Mouse (Mus musculus) liver, postnatal 0 days (tissue): Measurements from ENCODE around the gene Cdca8. TPM values are rescaled to one million over a fixed set of nuclear protein-coding genes. Genes with fewer than 3 reads are reported as not detected.

Experiments used
- ATAC-seq: fragments of 200-750 bp; cut with Nextera tagmentation; 2 replicates; pipeline ENCODE4 v1.8.0; 2017; ENCODE audit warnings: mild to moderate bottlenecking, moderate library complexity
- DNase-seq: peaks from one replicate; pipeline ENCODE4 v3.0.0-alpha.2; 2016
- H3K27ac ChIP-seq: fragments of 300-500 bp; sonication (generic); 2 replicates; pipeline ENCODE4 v1.5.1; 2014; ENCODE audit warnings: antibody characterized with exemption, moderate library complexity, mild to moderate bottlenecking, low read depth
- H3K27me3 ChIP-seq: fragments of 300-500 bp; sonication (generic); 2 replicates; pipeline ENCODE4 v1.6.1; 2014; ENCODE audit warnings: low read length, control low read depth, mixed read lengths; ENCODE audit not compliant: insufficient read depth
- H3K36me3 ChIP-seq: fragments of 300-500 bp; sonication (generic); replicated peaks from 2 replicates; pipeline ENCODE4 v1.6.1; 2014; ENCODE audit warnings: mild to moderate bottlenecking, control low read depth, low read length, moderate library complexity, mixed read lengths; ENCODE audit not compliant: insufficient read depth
- H3K4me1 ChIP-seq: fragments of 300-500 bp; sonication (generic); 2 replicates; pipeline ENCODE4 v1.6.1; 2014; ENCODE audit warnings: antibody characterized with exemption, mild to moderate bottlenecking, control low read depth; ENCODE audit not compliant: insufficient read depth
- H3K4me2 ChIP-seq: fragments of 300-500 bp; sonication (generic); 2 replicates; pipeline ENCODE4 v1.6.1; 2014; ENCODE audit warnings: low read depth, mild to moderate bottlenecking, low read length, moderate library complexity, mixed read lengths
- H3K4me3 ChIP-seq: fragments of 300-500 bp; sonication (generic); 2 replicates; pipeline ENCODE4 v1.5.1; 2014; ENCODE audit warnings: low read depth, low read length
- H3K9ac ChIP-seq: fragments of 300-500 bp; sonication (generic); replicated peaks from 2 replicates; pipeline ENCODE4 v1.6.1; 2014; ENCODE audit warnings: mild to moderate bottlenecking, moderate library complexity
- H3K9me3 ChIP-seq: fragments of 300-500 bp; sonication (generic); 2 replicates; pipeline ENCODE4 v1.6.1; 2016; ENCODE audit warnings: mild to moderate bottlenecking, control low read depth, low read length, mixed read lengths
- CTCF ChIP-seq: sonication (generic); IDR thresholded peaks from 2 replicates; pipeline ENCODE4 v1.5.1; 2016; ENCODE audit warnings: antibody characterized with exemption, low read depth
- EP300 ChIP-seq: IDR thresholded peaks from 2 replicates; pipeline ENCODE4 v1.6.1; 2016; ENCODE audit warnings: antibody characterized with exemption, low read depth, mild to moderate bottlenecking
- WGBS: fragments of 180-500 bp; shearing (Covaris S2); extraction: QIAGEN DNeasy Blood & Tissue Kit; methylation state at CpG from one replicate; pipeline ENCODE4 v1.1.7; 2014; ENCODE audit not compliant: insufficient replicate concordance; 5-methylcytosine and 5-hydroxymethylcytosine counted together
- polyA plus RNA-seq: library from polyadenylated mRNA; unstranded; fragments of >200 nt; fragmentation: Nextera tagmentation; extraction: Ambion mirVana; gene quantifications from 2 replicates; pipeline ENCODE4 v1.2.1, GENCODE M21; 2015

Gene Cdca8
- polyA plus RNA-seq, 1 experiment from 2014 or later: 56.3 TPM

DNA sequence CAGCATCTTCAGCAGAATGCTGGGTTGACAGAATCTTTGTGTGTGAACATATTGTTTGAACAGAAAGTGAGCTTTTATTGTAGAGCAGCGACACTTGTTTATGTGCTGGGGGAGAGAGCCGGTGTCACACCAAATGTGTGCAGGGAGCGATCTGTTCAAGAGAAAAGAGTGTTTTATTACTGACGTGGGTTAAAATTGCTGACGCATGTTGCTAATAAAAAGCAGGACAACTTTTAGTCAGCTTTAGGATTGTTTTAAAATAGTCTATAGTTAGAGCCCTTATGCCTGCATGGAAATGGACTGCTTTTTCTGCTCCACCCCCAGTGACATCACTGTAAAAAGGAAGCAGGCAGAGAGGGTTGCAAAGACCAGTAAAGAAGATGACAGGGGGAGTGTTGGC, 48.3 kb downstream of the Cdca8 start:
- TF ChIP-seq CTCF: no peak
- no peak for TF ChIP-seq EP300
- no peak for DNase-seq
- Histone ChIP-seq H3K27ac (no peak overlapping the region), H3K9me3 (no peaks in the 10 kb centered on the region), H3K4me2 (no peak overlapping the region), H3K36me3 (no peaks in the 10 kb centered on the region), H3K27me3 (peaks cover 40% of the 10 kb centered on the region), H3K4me3 (no peak overlapping the region), H3K4me1 (no peaks in the 10 kb centered on the region), H3K9ac (no peak overlapping the region)
- 73% methylated on average over 5 of the region's 5 CpGs for WGBS
- ATAC-seq: no peak

DNA sequence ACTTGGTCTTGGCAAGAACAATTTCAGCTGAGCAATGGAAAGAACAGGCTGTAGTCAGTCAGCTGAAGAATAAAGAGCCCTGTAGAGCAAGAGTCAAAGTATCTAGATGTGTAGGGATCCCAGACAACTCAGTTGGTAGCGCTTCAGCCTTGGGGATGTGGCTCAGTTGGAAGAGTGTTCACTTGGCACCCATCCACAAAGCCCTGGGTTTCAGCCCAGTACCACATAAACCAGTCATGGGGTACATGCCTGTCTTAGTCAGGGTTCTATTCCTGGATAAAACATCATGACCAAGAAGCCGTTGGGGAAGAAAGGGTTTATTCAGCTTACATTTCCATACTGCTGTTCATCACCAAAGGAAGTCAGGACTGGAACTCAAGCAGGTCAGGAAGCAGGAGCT, 49.2 kb downstream of the Cdca8 start:
- WGBS: 80% methylated on average over 2 of the region's 2 CpGs
- ATAC-seq (no peak), DNase-seq (no peak)
- no peaks in the 10 kb centered on the region for H3K9me3 ChIP-seq
- peaks cover 32% of the 10 kb centered on the region for H3K27me3 ChIP-seq
- TF ChIP-seq EP300 (no peak), CTCF (no peak)
- H3K9ac ChIP-seq: no peak overlapping the region
- H3K4me2 ChIP-seq: no peak overlapping the region
- H3K4me3 ChIP-seq: no peak overlapping the region
- no peaks in the 10 kb centered on the region for H3K4me1 ChIP-seq
- H3K36me3 ChIP-seq: no peaks in the 10 kb centered on the region
- H3K27ac ChIP-seq: no peak overlapping the region

DNA sequence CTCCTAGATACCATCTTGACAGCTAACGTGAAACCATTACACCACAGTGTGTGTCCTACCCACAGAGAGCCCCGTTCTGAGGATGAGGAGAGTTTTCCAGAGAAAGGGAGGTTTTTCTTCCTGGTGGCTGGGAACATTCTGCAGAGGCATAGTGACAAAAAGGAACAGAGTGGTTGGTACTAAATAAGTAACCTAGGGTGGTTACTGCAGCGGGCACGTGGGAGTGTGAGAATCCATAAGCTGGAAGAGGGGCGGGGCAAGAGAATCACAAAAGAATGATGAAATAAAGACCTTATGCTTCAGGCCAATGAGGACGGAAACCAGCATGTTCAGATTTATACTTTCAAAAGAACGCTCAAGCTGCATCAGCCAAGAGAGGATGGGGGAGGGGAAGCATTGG, 50.4 kb downstream of the Cdca8 start:
- Histone ChIP-seq H3K36me3 (no peaks in the 10 kb centered on the region), H3K9ac (no peak overlapping the region), H3K9me3 (no peaks in the 10 kb centered on the region), H3K4me2 (no peak overlapping the region), H3K27ac (no peak overlapping the region), H3K4me3 (no peak overlapping the region), H3K4me1 (no peaks in the 10 kb centered on the region), H3K27me3 (peaks cover 29% of the 10 kb centered on the region)
- no peak for TF ChIP-seq CTCF
- DNase-seq: no peak
- ATAC-seq: no peak
- 68% methylated on average over 7 of the region's 7 CpGs for WGBS

DNA sequence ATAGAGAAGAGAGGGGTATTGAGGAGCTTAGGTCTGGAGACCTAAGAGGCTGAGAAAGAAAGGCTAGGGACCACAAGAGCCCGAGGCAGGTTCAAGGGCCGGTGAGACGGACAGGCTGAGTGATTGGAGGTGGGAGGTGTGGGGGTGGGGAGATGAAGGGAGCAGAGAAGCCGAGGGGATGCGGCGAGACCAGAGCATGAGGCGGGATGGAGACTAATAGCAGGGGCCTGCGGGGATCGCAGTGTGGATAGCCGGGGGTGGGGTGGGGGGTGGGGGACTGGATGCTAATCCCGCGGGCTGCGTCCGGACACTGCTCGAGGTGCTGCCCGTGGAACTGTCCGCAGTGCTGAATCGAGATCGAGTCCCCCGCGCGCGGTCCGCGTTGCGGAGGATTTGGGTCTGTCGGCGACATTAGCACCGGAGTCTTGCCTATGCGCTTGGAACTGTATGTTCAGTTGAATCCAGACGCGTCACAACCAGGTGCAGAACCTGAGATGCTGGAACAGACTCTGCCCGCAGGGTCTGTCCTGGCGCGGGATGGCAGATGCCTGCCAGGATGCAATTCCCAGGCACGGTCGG, 56.9 kb downstream of the Cdca8 start:
- H3K27ac ChIP-seq: no peak overlapping the region

DNA sequence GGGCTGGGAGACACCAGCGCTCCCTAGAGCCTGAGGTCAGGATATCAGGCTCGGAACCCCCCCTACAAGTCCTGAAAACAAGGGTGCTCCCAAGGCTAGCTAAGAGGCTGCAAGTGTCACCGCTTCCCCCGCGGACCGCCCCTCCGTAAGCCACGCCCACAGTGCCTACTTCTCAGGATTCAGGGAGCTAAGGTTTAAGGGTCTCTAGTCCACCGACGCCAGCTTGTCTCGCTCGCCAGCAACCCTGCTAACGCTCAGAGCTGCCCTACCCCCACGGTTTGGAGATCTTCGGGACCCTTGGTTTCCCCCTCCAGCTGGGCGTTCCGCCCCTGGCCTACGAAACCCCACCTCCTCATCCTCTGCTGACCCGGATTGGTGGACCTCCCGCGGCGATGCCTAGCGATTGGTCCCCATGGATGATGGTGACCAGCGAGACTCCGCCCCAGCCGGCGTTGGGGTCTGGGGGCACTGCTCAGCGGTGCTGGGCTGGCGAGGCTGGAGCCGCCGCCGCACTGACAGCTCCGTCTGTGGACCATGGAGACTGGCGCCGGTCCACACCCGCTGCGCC, 57.7 kb downstream of the Cdca8 start:
- H3K9ac ChIP-seq: no peak overlapping the region
- H3K36me3 ChIP-seq: no peaks in the 10 kb centered on the region
- under 1% methylated on average over 37 of the region's 37 CpGs for WGBS
- DNase-seq: no peak
- H3K27ac ChIP-seq: no peak overlapping the region
- H3K4me3 ChIP-seq: peak overlapping the region; percentile 4; the same call in 1 of the 2 replicates
- TF ChIP-seq EP300: no peak
- no peaks in the 10 kb centered on the region; the same call in 1 of the 2 replicates for H3K4me1 ChIP-seq
- ATAC-seq: no peak
- peaks cover 48% of the 10 kb centered on the region for H3K27me3 ChIP-seq
- no peaks in the 10 kb centered on the region for H3K9me3 ChIP-seq
- H3K4me2 ChIP-seq: no peak overlapping the region

More for the DNA sequence above, 56.9 kb downstream of the Cdca8 start:
- peak; percentile 60 for DNase-seq
- Histone ChIP-seq H3K27me3 (peaks cover 48% of the 10 kb centered on the region), H3K9ac (no peak overlapping the region), H3K9me3 (no peaks in the 10 kb centered on the region), H3K4me2 (no peak overlapping the region), H3K36me3 (no peaks in the 10 kb centered on the region), H3K4me3 (no peak overlapping the region), H3K4me1 (no peaks in the 10 kb centered on the region; the same call in 1 of the 2 replicates)
- TF ChIP-seq CTCF (no peak), EP300 (no peak)
- no peak for ATAC-seq
- 1% methylated on average over 36 of the region's 37 CpGs for WGBS

DNA sequence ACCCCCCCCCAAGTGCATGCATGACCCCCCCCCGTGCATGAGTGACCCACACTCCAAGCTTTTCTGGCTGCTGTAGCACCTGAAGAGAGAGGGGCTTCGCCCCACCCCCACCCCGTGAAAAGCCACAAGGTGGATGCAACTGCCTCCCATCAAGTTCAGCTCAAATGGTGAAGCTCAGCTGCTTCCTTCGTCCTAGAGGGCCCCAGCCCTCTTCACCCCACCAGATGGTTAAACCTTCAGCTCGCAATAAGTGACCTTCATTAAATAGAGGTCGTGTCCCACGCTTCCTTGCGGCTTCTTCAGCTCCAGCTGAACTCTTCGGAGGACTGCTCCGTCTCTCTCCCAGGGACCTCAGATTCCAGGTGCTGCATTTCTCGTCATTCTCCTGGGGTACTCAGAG, 58.5 kb downstream of the Cdca8 start, which contains the start of gene Epha10:
Gene Epha10 (plus strand): TSS at position 301 of the 400 bp plus-strand sequence.
- ATAC-seq (no peak), DNase-seq (no peak)
- peaks cover 44% of the 10 kb centered on the region for H3K27me3 ChIP-seq
- no peak for TF ChIP-seq EP300
- no peak for TF ChIP-seq CTCF
- peak within 1 kb of the TSS; percentile 4; the same call in 1 of the 2 replicates for H3K4me3 ChIP-seq
- H3K27ac ChIP-seq: no peak within 1 kb of the TSS
- no peaks in the 10 kb centered on the region for H3K36me3 ChIP-seq
- no peaks in the 10 kb centered on the region for H3K9me3 ChIP-seq
- no peak within 1 kb of the TSS for H3K9ac ChIP-seq
- H3K4me2 ChIP-seq: no peak within 1 kb of the TSS
- H3K4me1 ChIP-seq: no peaks in the 10 kb centered on the region; the same call in 1 of the 2 replicates
- whole genome bisulfite sequencing: 4% methylated on average over 11 of the region's 11 CpGs
